Mouse (Mus musculus): ENCODE results near the gene Apopt1.

The Apopt1 gene

GRCm38 (mm10) chr12:111774156-111774555 lies 61.1 kb downstream of the Apopt1 start:
- no peak for DNase-seq (ENCODE audit: low spot score)

GRCm38 (mm10) chr12:111774845-111775244 lies 61.8 kb downstream of the Apopt1 start:
- no peak for DNase-seq (ENCODE audit: low spot score)

- no peak for DNase-seq (ENCODE audit: low spot score)
Measured at GRCm38 (mm10) chr12:111777919-111778318, 64.9 kb downstream of the Apopt1 start.

- DNase-seq (ENCODE audit: low spot score): no peak
Measured at GRCm38 (mm10) chr12:111779544-111779943, 66.5 kb downstream of the Apopt1 start.

GRCm38 (mm10) chr12:111785174-111785573 lies 72.1 kb downstream of the Apopt1 start:
- no peak for DNase-seq (ENCODE audit: low spot score)

GRCm38 (mm10) chr12:111787015-111787414 lies 74.0 kb downstream of the Apopt1 start:
- no peak for DNase-seq (ENCODE audit: low spot score)

GRCm38 (mm10) chr12:111790090-111790489 lies 77.0 kb downstream of the Apopt1 start:
- no peak for DNase-seq (ENCODE audit: low spot score)

- DNase-seq (ENCODE audit: low spot score): no peak
Measured at GRCm38 (mm10) chr12:111790631-111791030, 77.6 kb downstream of the Apopt1 start.

GRCm38 (mm10) chr12:111791474-111792104 lies 78.5 kb downstream of the Apopt1 start:
- DNase-seq (ENCODE audit: low spot score): no peak

- DNase-seq (ENCODE audit: low spot score): no peak
Measured at GRCm38 (mm10) chr12:111794102-111794501, 81.0 kb downstream of the Apopt1 start.

GRCm38 (mm10) chr12:111794526-111795179 lies 81.6 kb downstream of the Apopt1 start:
- no peak for DNase-seq (ENCODE audit: low spot score)

- no peak for DNase-seq (ENCODE audit: low spot score)
Measured at GRCm38 (mm10) chr12:111795180-111795895, 82.3 kb downstream of the Apopt1 start.

GRCm38 (mm10) chr12:111797251-111797650 lies 84.2 kb downstream of the Apopt1 start:
- no peak for DNase-seq (ENCODE audit: low spot score)

- DNase-seq (ENCODE audit: low spot score): no peak
Measured at GRCm38 (mm10) chr12:111798493-111798892, 85.4 kb downstream of the Apopt1 start.

- DNase-seq (ENCODE audit: low spot score): no peak
Measured at GRCm38 (mm10) chr12:111800459-111801183, 87.6 kb downstream of the Apopt1 start.

GRCm38 (mm10) chr12:111803538-111803937 lies 90.5 kb downstream of the Apopt1 start:
- no peak for DNase-seq (ENCODE audit: low spot score)

Measured in spleen, adult 12 weeks (tissue).